Mouse (Mus musculus) adrenal gland, adult 2 months (tissue): ENCODE data around the gene Flrt1. TPM values are rescaled to one million over a fixed set of nuclear protein-coding genes. Genes with fewer than 3 reads are reported as not detected.
"Not testable (repeated sequence)": the region's sequence is repeated elsewhere in the genome, so short reads cannot be mapped to it uniquely, and the experiment has no call there.

Source experiments
- DNase-seq: peaks from one replicate; pipeline ENCODE4 v3.0.0; 2021
- polyA plus RNA-seq: library from polyadenylated mRNA; depleted of rRNA; stranded (reverse); fragments of >200 nt; gene quantifications from 2 replicates; pipeline ENCODE4 v1.2.3, GENCODE M21; 2012
- total RNA-seq, 2 experiments: library from RNA; stranded (reverse); gene quantifications; 2 replicates each; pipeline ENCODE4 v1.2.3; 2021

Gene Flrt1
- total and polyA plus RNA-seq, 3 experiments = 0.79 to 9.2 (median 2.1) TPM

GRCm38 (mm10) chr19:7068661-7069531, 36.6 kb downstream of the Flrt1 start:
- DNase-seq = peak; percentile 58

- DNase-seq = peak; percentile 76
Measured at GRCm38 (mm10) chr19:7068136-7068535, 37.4 kb downstream of the Flrt1 start.

GRCm38 (mm10) chr19:7067344-7068050, 38.0 kb downstream of the Flrt1 start:
- no peak for DNase-seq

GRCm38 (mm10) chr19:7066828-7067342, 38.6 kb downstream of the Flrt1 start:
- DNase-seq = no peak

GRCm38 (mm10) chr19:7066034-7066827, 39.3 kb downstream of the Flrt1 start:
- DNase-seq = no peak

- peak; percentile 84 for DNase-seq
Measured at GRCm38 (mm10) chr19:7064571-7064970, 41.0 kb downstream of the Flrt1 start.

- no peak for DNase-seq
Measured at GRCm38 (mm10) chr19:7062916-7063315, 42.6 kb downstream of the Flrt1 start.

GRCm38 (mm10) chr19:7062110-7062509, 43.4 kb downstream of the Flrt1 start:
- no peak for DNase-seq

- no peak for DNase-seq
Measured at GRCm38 (mm10) chr19:7058541-7058940, 47.0 kb downstream of the Flrt1 start.

GRCm38 (mm10) chr19:7057722-7058207, 47.8 kb downstream of the Flrt1 start:
- peak; percentile 94 for DNase-seq

- no peak for DNase-seq
Measured at GRCm38 (mm10) chr19:7057126-7057721, 48.3 kb downstream of the Flrt1 start.

GRCm38 (mm10) chr19:7056248-7057087, 49.1 kb downstream of the Flrt1 start, which contains the start of gene Macrod1:
TSS of gene Macrod1 (plus strand) at chr19:7056810.
- peak; percentile 92 for DNase-seq

GRCm38 (mm10) chr19:7055173-7055572, 50.4 kb downstream of the Flrt1 start:
- DNase-seq = no peak

- peak; percentile 49 for DNase-seq
Measured at GRCm38 (mm10) chr19:7054772-7055171, 50.8 kb downstream of the Flrt1 start.

GRCm38 (mm10) chr19:7053382-7053781, 52.1 kb downstream of the Flrt1 start:
- not testable (repeated sequence) for DNase-seq

GRCm38 (mm10) chr19:7044706-7045105, 60.8 kb downstream of the Flrt1 start:
- no peak for DNase-seq

- no peak for DNase-seq
Measured at GRCm38 (mm10) chr19:7044279-7044678, 61.2 kb downstream of the Flrt1 start.
